7 mouse cellular contexts compared by ENCODE assay signal in the genomic region with DNA sequence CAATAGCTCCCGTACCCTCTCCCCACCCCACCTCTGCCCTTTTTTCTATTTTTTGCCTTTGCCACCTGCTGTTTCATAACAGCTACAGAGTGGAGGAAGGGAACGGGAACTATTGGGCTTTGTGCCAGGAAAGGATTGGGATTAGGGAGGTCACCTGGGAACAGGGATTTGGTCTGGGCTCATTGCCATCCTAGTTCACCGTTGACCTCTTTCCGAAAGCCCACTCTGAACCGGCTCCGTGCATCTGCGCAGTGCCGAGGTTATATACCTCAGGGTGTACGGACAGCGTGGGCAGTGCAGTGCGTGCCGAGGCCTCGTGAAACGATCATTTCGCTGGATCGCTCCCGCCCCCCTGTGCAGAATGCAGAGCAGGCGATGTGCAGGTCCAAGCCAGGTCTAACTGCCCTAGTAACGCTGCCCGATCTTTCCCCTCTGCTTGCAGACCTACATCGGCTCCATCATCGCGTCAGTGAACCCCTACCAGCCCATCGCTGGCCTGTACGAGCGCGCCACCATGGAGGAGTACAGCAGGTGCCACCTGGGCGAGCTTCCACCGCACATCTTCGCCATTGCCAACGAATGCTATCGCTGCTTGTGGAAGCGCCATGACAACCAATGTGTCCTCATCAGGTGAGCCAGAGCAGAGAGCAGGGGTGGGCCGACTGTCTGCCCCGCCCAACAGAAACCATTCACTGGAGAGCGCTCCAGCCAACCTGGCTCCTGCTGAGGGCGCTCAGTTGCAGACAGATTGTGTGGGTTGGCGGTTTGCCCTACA.
DNase-seq lines count a peak whose midpoint lies in the region; ATAC-seq and TF ChIP-seq lines count a peak whose summit lies in the region.

No protein-coding gene starts in this region.

- no peaks in the 10 kb centered on the region for H3K36me3 ChIP-seq in hindbrain, postnatal 0 days (ENCODE audit: insufficient read depth, low read length)

- H3K4me3 ChIP-seq in cerebellum, adult 2 months (replicated peaks; ENCODE audit: insufficient read depth, low read depth, low read length), result peak overlapping the region; percentile 57
- peak overlapping the region; percentile 32 for H3K4me3 ChIP-seq in hindbrain, postnatal 0 days (ENCODE audit: low read length)

- TF ChIP-seq CTCF in cerebellum, adult 2 months (IDR thresholded peaks at IDR 0.05; ENCODE audit: borderline replicate concordance, insufficient read depth, low read depth, low read length), result no peak
- TF ChIP-seq CTCF in hindbrain, postnatal 0 days (IDR thresholded peaks at IDR 0.05; ENCODE audit: low read depth), result peak; percentile 9; the same call in 1 of the 2 replicates

- intact Hi-C loops in left cerebral cortex, postnatal 36 days (cut with DNase I), result no loop called here

- H3K27ac ChIP-seq in cerebellum, adult 2 months (ENCODE audit: insufficient read depth, low read length), result peak overlapping the region; percentile 76
- peak overlapping the region; percentile 78 for H3K27ac ChIP-seq in hindbrain, postnatal 0 days

- ATAC-seq in hindbrain, postnatal 0 days, result peak; percentile 83

- TF ChIP-seq POLR2A in cerebellum, adult 2 months (IDR thresholded peaks at IDR 0.05; ENCODE audit: borderline replicate concordance, insufficient read depth, low read length), result peak; percentile 52; the same call in 1 of the 2 replicates

- DNase-seq in R1 (ENCODE audit: low read depth, low spot score), result peak; percentile 75
- DNase-seq in cerebellum, adult 2 months, result peak; percentile 88 to 91
- DNase-seq in hindbrain, postnatal 0 days (ENCODE audit: low spot score), result peak; percentile 74
- peak; percentile 43 to 58 for DNase-seq in left cerebral cortex, postnatal 36 days (ENCODE audit: low spot score in 2 of 2)
- DNase-seq in right cerebral cortex, postnatal 10 days (ENCODE audit: low spot score in 2 of 2), result peak; percentile 60
- no peak for DNase-seq in spleen, adult 18-20 months
- no peak for DNase-seq in thymus, postnatal 25 days

- no peaks in the 10 kb centered on the region for H3K27me3 ChIP-seq in cerebellum, adult 2 months (ENCODE audit: control insufficient read depth, insufficient read depth, low read length)
- no peaks in the 10 kb centered on the region for H3K27me3 ChIP-seq in hindbrain, postnatal 0 days (ENCODE audit: insufficient read depth, low read length)

- WGBS in cerebellum, adult 2 months, result 5% methylated on average over 38 of the region's 38 CpGs
- WGBS in hindbrain, postnatal 0 days, result 34% methylated on average over 38 of the region's 38 CpGs

- peak overlapping the region; percentile 56 for H3K4me2 ChIP-seq in hindbrain, postnatal 0 days (ENCODE audit: low read depth, low read length)

- peaks cover 16% of the 10 kb centered on the region; the same call in 1 of the 2 replicates for H3K4me1 ChIP-seq in cerebellum, adult 2 months (ENCODE audit: control insufficient read depth, insufficient read depth, low read length)
- H3K4me1 ChIP-seq in hindbrain, postnatal 0 days (ENCODE audit: insufficient read depth, low read length), result 0 out of 2 replicates have a peak, but pooled peaks cover 3% of the 10 kb centered on the region

- H3K9ac ChIP-seq in hindbrain, postnatal 0 days (replicated peaks; ENCODE audit: low read length), result peak overlapping the region; percentile 48

- H3K9me3 ChIP-seq in hindbrain, postnatal 0 days (ENCODE audit: low read length), result no peaks in the 10 kb centered on the region

Comparison
In these comparisons a context has a peak if more than half of its experiments do, and no peak if none do; other contexts are left out.
1. DNase-seq: peak in R1 (single experiment), cerebellum, adult 2 months (2 of 2), hindbrain, postnatal 0 days (single experiment), left cerebral cortex, postnatal 36 days (2 of 2) and right cerebral cortex, postnatal 10 days (2 of 2); none in spleen, adult 18-20 months (0 of 2) and thymus, postnatal 25 days (single experiment).